7 mouse cellular contexts compared by ENCODE assay signal in genomic region chr2:155619817-155620216, GRCm38 (mm10). TPM values are rescaled to one million over a fixed set of nuclear protein-coding genes. Genes with fewer than 3 reads are reported as not detected.
DNase-seq lines count a peak whose midpoint lies in the region; ATAC-seq lines count a peak whose summit lies in the region.

No protein-coding gene starts in this region.

- H3K4me2 ChIP-seq in intestine, embryonic 15.5 days (replicated peaks): no peak overlapping the region

- H3K4me1 ChIP-seq in intestine, embryonic 15.5 days (replicated peaks): no peaks in the 10 kb centered on the region
- peaks cover 12% of the 10 kb centered on the region for H3K4me1 ChIP-seq in midbrain, embryonic 10.5 days

- WGBS in intestine, embryonic 15.5 days: 15% methylated on average over 8 of the region's 8 CpGs
- WGBS in midbrain, embryonic 10.5 days: 21% methylated on average over 8 of the region's 8 CpGs

- H3K36me3 ChIP-seq in intestine, embryonic 15.5 days: no peaks in the 10 kb centered on the region
- H3K36me3 ChIP-seq in midbrain, embryonic 10.5 days: no peaks in the 10 kb centered on the region

- no peak overlapping the region for H3K9ac ChIP-seq in intestine, embryonic 15.5 days

- DNase-seq in adipocyte (ENCODE audit: low spot score): peak; percentile 75
- DNase-seq in gastrocnemius, postnatal 14 days: peak; percentile 88
- peak; percentile 82 to 84 for DNase-seq in left cerebral cortex, postnatal 36 days (ENCODE audit: low spot score in 2 of 2)
- peak; percentile 87 for DNase-seq in midbrain, embryonic 10.5 days (ENCODE audit: low spot score)
- DNase-seq in skeletal muscle tissue, adult 2 months (ENCODE audit: low read depth, low spot score): peak; percentile 44

- H3K9me3 ChIP-seq in intestine, embryonic 15.5 days: no peaks in the 10 kb centered on the region
- no peaks in the 10 kb centered on the region for H3K9me3 ChIP-seq in midbrain, embryonic 10.5 days (replicated peaks)

- intact Hi-C loops in gastrocnemius, postnatal 14 days (cut with DNase I; ENCODE audit: low total_unique reads): loop anchor here (2.0 kb wide), 1 partner anchor 105 kb away; no protein-coding TSS in a partner anchor
- intact Hi-C loops in left cerebral cortex, postnatal 36 days (cut with DNase I): no loop called here

- peak; percentile 80 for ATAC-seq in common myeloid progenitor, adult 5-6 weeks (replicated peaks; ENCODE audit: low read depth, poor library complexity, severe bottlenecking)
- peak; percentile 84 for ATAC-seq in intestine, embryonic 15.5 days

- H3K4me3 ChIP-seq in intestine, embryonic 15.5 days (replicated peaks): no peak overlapping the region
- H3K4me3 ChIP-seq in midbrain, embryonic 10.5 days: no peak overlapping the region

- no peak overlapping the region for H3K27ac ChIP-seq in intestine, embryonic 15.5 days
- no peak overlapping the region for H3K27ac ChIP-seq in midbrain, embryonic 10.5 days (replicated peaks)

- H3K27me3 ChIP-seq in intestine, embryonic 15.5 days (replicated peaks): peaks cover 11% of the 10 kb centered on the region; the same call in 1 of the 2 replicates
- peaks cover 22% of the 10 kb centered on the region; the same call in 1 of the 2 replicates for H3K27me3 ChIP-seq in midbrain, embryonic 10.5 days (ENCODE audit: low read depth, poor library complexity, severe bottlenecking)

RNA-seq across cellular contexts. Expression of gene Myh7b, which starts 8.8 kb away (rescaled TPM):
- total RNA-seq in common myeloid progenitor, adult 5-6 weeks (2017): 0.05 TPM in 1 of 2 replicates, not detected in the other
- total RNA-seq in gastrocnemius, postnatal 14 days (2021): 1 to 10 TPM; 1.4 to 2.0 TPM
- 0.72 and 1.2 TPM in 2 replicates for polyA plus RNA-seq in intestine, embryonic 15.5 days (2015; fragmentation: Nextera tagmentation; extraction: Ambion mirVana)
- total RNA-seq in left cerebral cortex, postnatal 36 days (2021): 1 to 10 TPM; 3.8 to 4.2 TPM
- 0.53 and 0.60 TPM in 2 replicates for polyA plus RNA-seq in midbrain, embryonic 10.5 days (2016; fragmentation: Nextera tagmentation; extraction: Ambion mirVana)

RNA-seq across cellular contexts. Expression of gene Gss, which starts 27.2 kb away (rescaled TPM):
- 18.4 and 22.5 TPM in 2 replicates for total RNA-seq in common myeloid progenitor, adult 5-6 weeks (2017)
- 1 to 10 TPM; 7.4 to 8.3 TPM for total RNA-seq in gastrocnemius, postnatal 14 days (2021)
- 89.4 and 100 TPM in 2 replicates for polyA plus RNA-seq in intestine, embryonic 15.5 days (2015; fragmentation: Nextera tagmentation; extraction: Ambion mirVana)
- 10 to 100 TPM; 14.1 to 15.7 TPM for total RNA-seq in left cerebral cortex, postnatal 36 days (2021)
- 19.6 and 22.1 TPM in 2 replicates for polyA plus RNA-seq in midbrain, embryonic 10.5 days (2016; fragmentation: Nextera tagmentation; extraction: Ambion mirVana)
